25 mouse cellular contexts compared by ENCODE assay signal in the genomic region with DNA sequence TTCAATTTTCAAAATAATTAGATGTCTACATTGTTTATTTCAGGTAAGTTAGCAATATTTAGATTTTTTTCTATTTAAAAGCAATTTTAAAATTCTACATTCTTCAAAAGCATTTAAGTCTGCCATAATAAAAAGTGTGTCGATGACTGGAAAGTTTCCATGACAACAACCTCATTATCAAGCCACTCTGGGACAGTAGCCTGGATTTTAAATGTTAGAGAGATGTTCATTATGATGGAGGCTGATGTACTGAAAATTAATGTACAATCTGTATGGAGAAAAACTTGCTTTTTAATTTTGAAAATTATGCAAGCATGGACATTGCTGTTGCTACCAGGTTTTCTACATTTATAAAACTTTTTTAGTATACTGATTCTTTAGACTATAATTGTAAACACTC. TPM values are rescaled to one million over a fixed set of nuclear protein-coding genes. Genes with fewer than 3 reads are reported as not detected.
DNase-seq lines count a peak whose midpoint lies in the region; ATAC-seq and TF ChIP-seq lines count a peak whose summit lies in the region.
"Had no signal": no experiment of that assay in that cellular context is flagged by ENCODE, and none has a peak within 500 bp of the region (broad histone marks: within the 10 kb centered on the region; RNA-seq: fewer than 3 reads in every experiment).

No protein-coding gene starts in this region.

- H3K36me3 ChIP-seq in forebrain, embryonic 14.5 days (ENCODE audit: control insufficient read depth, insufficient read depth, low read length), result no peaks in the 10 kb centered on the region
- no peaks in the 10 kb centered on the region for H3K36me3 ChIP-seq in forebrain, embryonic 11.5 days (ENCODE audit: control insufficient read depth, insufficient read depth, low read length)
- no peaks in the 10 kb centered on the region for H3K36me3 ChIP-seq in midbrain, embryonic 16.5 days (ENCODE audit: control insufficient read depth, insufficient read depth, low read length)
- no peaks in the 10 kb centered on the region for H3K36me3 ChIP-seq in midbrain, embryonic 10.5 days
- no peaks in the 10 kb centered on the region for H3K36me3 ChIP-seq in liver, embryonic 11.5 days (ENCODE audit: control insufficient read depth, insufficient read depth, low read length)
- H3K36me3 ChIP-seq: forebrain, embryonic 10.5 days; forebrain, embryonic 15.5 days; heart, embryonic 12.5 days; heart, embryonic 15.5 days; hindbrain, embryonic 10.5 days; hindbrain, embryonic 13.5 days had no signal

- H3K4me2 ChIP-seq in forebrain, embryonic 14.5 days (ENCODE audit: low read length), result no peak overlapping the region
- H3K4me2 ChIP-seq in forebrain, embryonic 11.5 days (ENCODE audit: low read depth, low read length, severe bottlenecking), result no peak overlapping the region
- H3K4me2 ChIP-seq in midbrain, embryonic 16.5 days (ENCODE audit: low read length), result no peak overlapping the region
- H3K4me2 ChIP-seq in liver, embryonic 11.5 days, result no peak overlapping the region
- H3K4me2 ChIP-seq: forebrain, embryonic 15.5 days; heart, embryonic 12.5 days; heart, embryonic 15.5 days; hindbrain, embryonic 13.5 days had no signal

- TF ChIP-seq CTCF in left cerebral cortex, adult 2 months (IDR thresholded peaks at IDR 0.05), result no peak

- no peaks in the 10 kb centered on the region for H3K9me3 ChIP-seq in forebrain, embryonic 14.5 days (replicated peaks; ENCODE audit: control insufficient read depth, low read length)
- no peaks in the 10 kb centered on the region for H3K9me3 ChIP-seq in forebrain, embryonic 11.5 days (ENCODE audit: control insufficient read depth, low read length)
- H3K9me3 ChIP-seq in midbrain, embryonic 16.5 days (replicated peaks; ENCODE audit: control insufficient read depth, low read length, poor library complexity, severe bottlenecking), result no peaks in the 10 kb centered on the region
- no peaks in the 10 kb centered on the region for H3K9me3 ChIP-seq in midbrain, embryonic 10.5 days (replicated peaks)
- no peaks in the 10 kb centered on the region for H3K9me3 ChIP-seq in liver, embryonic 11.5 days (ENCODE audit: control insufficient read depth, low read length)
- H3K9me3 ChIP-seq: forebrain, embryonic 10.5 days; forebrain, embryonic 15.5 days; heart, embryonic 12.5 days; heart, embryonic 15.5 days; hindbrain, embryonic 10.5 days; hindbrain, embryonic 13.5 days had no signal

- no peak for ATAC-seq in forebrain, embryonic 14.5 days
- no peak for ATAC-seq in forebrain, embryonic 11.5 days (replicated peaks; ENCODE audit: low FRiP score)
- ATAC-seq in midbrain, embryonic 16.5 days, result peak; percentile 60; the same call in 1 of the 2 replicates
- no peak for ATAC-seq in liver, embryonic 11.5 days (replicated peaks; ENCODE audit: low FRiP score)
- ATAC-seq: activated CD4-positive, CD25-positive, alpha-beta regulatory T cell, adult 4 months; forebrain, embryonic 15.5 days had no signal

- intact Hi-C loops in left cerebral cortex, adult 2 months (cut with DNase I), result no loop called here

- H3K9ac ChIP-seq in forebrain, embryonic 14.5 days (ENCODE audit: low read length), result no peak overlapping the region
- no peak overlapping the region for H3K9ac ChIP-seq in forebrain, embryonic 11.5 days (ENCODE audit: low read length)
- no peak overlapping the region for H3K9ac ChIP-seq in midbrain, embryonic 16.5 days (ENCODE audit: low read depth, low read length)
- no peak overlapping the region for H3K9ac ChIP-seq in liver, embryonic 11.5 days (ENCODE audit: low read depth, low read length)
- H3K9ac ChIP-seq: forebrain, embryonic 15.5 days; heart, embryonic 12.5 days; heart, embryonic 15.5 days; hindbrain, embryonic 13.5 days had no signal

- DNase-seq in forebrain, embryonic 14.5 days (ENCODE audit: low spot score), result peak; percentile 17
- no peak for DNase-seq in forebrain, embryonic 11.5 days (ENCODE audit: low spot score)
- no peak for DNase-seq in left cerebral cortex, adult 2 months (ENCODE audit: extremely low spot score in 1 of 2, low spot score in 2 of 2)
- DNase-seq in left cerebral cortex, adult 8-10 months (ENCODE audit: low spot score in 2 of 2), result no peak
- DNase-seq in midbrain, embryonic 10.5 days (ENCODE audit: low spot score), result no peak
- DNase-seq in liver, embryonic 11.5 days (ENCODE audit: low spot score), result no peak
- no peak for DNase-seq in adipocyte (ENCODE audit: low spot score)
- DNase-seq: adrenal gland, postnatal 10 days; adrenal gland, postnatal 36 days; cerebellum, adult 18-20 months; cerebellum, adult 9-10 months; cerebellum, postnatal 14 days; gastrocnemius, postnatal 25 days; heart, adult 18-20 months; heart, postnatal 10 days; heart, postnatal 36 days had no signal

- H3K27me3 ChIP-seq in forebrain, embryonic 14.5 days (replicated peaks; ENCODE audit: control insufficient read depth, insufficient read depth, low read length), result no peaks in the 10 kb centered on the region
- H3K27me3 ChIP-seq in forebrain, embryonic 11.5 days (ENCODE audit: control insufficient read depth, insufficient read depth, low read length), result no peaks in the 10 kb centered on the region
- H3K27me3 ChIP-seq in midbrain, embryonic 16.5 days (ENCODE audit: control insufficient read depth, insufficient read depth, low read depth, low read length), result no peaks in the 10 kb centered on the region
- no peaks in the 10 kb centered on the region for H3K27me3 ChIP-seq in midbrain, embryonic 10.5 days (ENCODE audit: low read depth, poor library complexity, severe bottlenecking)
- no peaks in the 10 kb centered on the region for H3K27me3 ChIP-seq in liver, embryonic 11.5 days (replicated peaks; ENCODE audit: control insufficient read depth, insufficient read depth, low read length)
- H3K27me3 ChIP-seq: forebrain, embryonic 15.5 days; heart, embryonic 12.5 days; heart, embryonic 15.5 days; hindbrain, embryonic 13.5 days had no signal

- 65% methylated on average over 1 of the region's 1 CpGs for WGBS in forebrain, embryonic 14.5 days
- 83% methylated on average over 1 of the region's 1 CpGs for WGBS in forebrain, embryonic 11.5 days
- 23% methylated on average over 1 of the region's 1 CpGs for WGBS in midbrain, embryonic 16.5 days
- 95% methylated on average over 1 of the region's 1 CpGs for WGBS in midbrain, embryonic 10.5 days
- 81% methylated on average over 1 of the region's 1 CpGs for WGBS in liver, embryonic 11.5 days

- no peak overlapping the region for H3K4me3 ChIP-seq in forebrain, embryonic 14.5 days (ENCODE audit: low read depth, low read length)
- no peak overlapping the region for H3K4me3 ChIP-seq in forebrain, embryonic 11.5 days (ENCODE audit: low read depth, low read length)
- H3K4me3 ChIP-seq in left cerebral cortex, adult 2 months, result no peak overlapping the region
- H3K4me3 ChIP-seq in midbrain, embryonic 16.5 days (ENCODE audit: low read depth, low read length), result no peak overlapping the region
- no peak overlapping the region for H3K4me3 ChIP-seq in midbrain, embryonic 10.5 days
- H3K4me3 ChIP-seq in liver, embryonic 11.5 days (ENCODE audit: low read depth, low read length), result no peak overlapping the region
- H3K4me3 ChIP-seq: forebrain, embryonic 10.5 days; forebrain, embryonic 15.5 days; heart, embryonic 12.5 days; heart, embryonic 15.5 days; hindbrain, embryonic 10.5 days; hindbrain, embryonic 13.5 days had no signal

- no peak overlapping the region for H3K27ac ChIP-seq in forebrain, embryonic 14.5 days (ENCODE audit: low read depth, low read length)
- H3K27ac ChIP-seq in forebrain, embryonic 11.5 days (ENCODE audit: low read depth, low read length), result no peak overlapping the region
- H3K27ac ChIP-seq in left cerebral cortex, adult 2 months, result peak overlapping the region; percentile 58; the same call in 1 of the 2 replicates
- no peak overlapping the region for H3K27ac ChIP-seq in midbrain, embryonic 16.5 days (ENCODE audit: low read length)
- H3K27ac ChIP-seq in midbrain, embryonic 10.5 days (replicated peaks), result no peak overlapping the region
- no peak overlapping the region for H3K27ac ChIP-seq in liver, embryonic 11.5 days (ENCODE audit: low read depth, low read length)
- H3K27ac ChIP-seq: forebrain, embryonic 10.5 days; forebrain, embryonic 15.5 days; heart, embryonic 15.5 days; hindbrain, embryonic 10.5 days; hindbrain, embryonic 13.5 days had no signal

- H3K4me1 ChIP-seq in forebrain, embryonic 14.5 days (ENCODE audit: control insufficient read depth, insufficient read depth, low read length), result no peaks in the 10 kb centered on the region
- H3K4me1 ChIP-seq in forebrain, embryonic 11.5 days (replicated peaks; ENCODE audit: control insufficient read depth, insufficient read depth, low read length), result no peaks in the 10 kb centered on the region
- no peaks in the 10 kb centered on the region for H3K4me1 ChIP-seq in midbrain, embryonic 16.5 days (ENCODE audit: control insufficient read depth, insufficient read depth, low read length)
- H3K4me1 ChIP-seq in midbrain, embryonic 10.5 days, result no peaks in the 10 kb centered on the region
- H3K4me1 ChIP-seq in liver, embryonic 11.5 days (replicated peaks; ENCODE audit: control insufficient read depth, insufficient read depth, low read length), result no peaks in the 10 kb centered on the region
- H3K4me1 ChIP-seq: forebrain, embryonic 10.5 days; forebrain, embryonic 15.5 days; heart, embryonic 12.5 days; heart, embryonic 15.5 days; hindbrain, embryonic 10.5 days; hindbrain, embryonic 13.5 days had no signal

RNA-seq across cellular contexts. Expression of gene Lrp1b, which starts 29.8 kb away (rescaled TPM):
- 4.9 and 6.3 TPM in 2 replicates for polyA plus RNA-seq in forebrain, embryonic 14.5 days (2014; fragmentation: Nextera tagmentation; extraction: Ambion mirVana)
- 2.1 and 2.4 TPM in 2 replicates for polyA plus RNA-seq in forebrain, embryonic 11.5 days (2014; fragmentation: Nextera tagmentation; extraction: Ambion mirVana)
- total RNA-seq in left cerebral cortex, adult 2 months (2021), result 10 to 100 TPM; 59.1 to 65.2 TPM
- 10 to 100 TPM; 59.4 to 62.7 (median 61.1) TPM for total RNA-seq in left cerebral cortex, adult 8-10 months (2022)
- polyA plus RNA-seq in midbrain, embryonic 16.5 days (2015; fragmentation: Nextera tagmentation; extraction: Ambion mirVana), result 20.4 and 21.2 TPM in 2 replicates
- 1.7 and 3.2 TPM in 2 replicates for polyA plus RNA-seq in midbrain, embryonic 10.5 days (2016; fragmentation: Nextera tagmentation; extraction: Ambion mirVana)
- not detected in 2 replicates for polyA plus RNA-seq in liver, embryonic 11.5 days (2014; fragmentation: Nextera tagmentation; extraction: Ambion mirVana)
- total RNA-seq: gastrocnemius, postnatal 25 days had no signal
- polyA plus RNA-seq: gonadal fat pad, adult 2 months had no signal
